Mouse (Mus musculus): Measurements from ENCODE around the gene D1Pas1.

The D1Pas1 gene

GRCm38 (mm10) chr1:186967201-186967812 is at the start of gene D1Pas1:
Gene D1Pas1, plus strand, starts transcription at chr1:186967416.
- DNase-seq, result no peak

DNA sequence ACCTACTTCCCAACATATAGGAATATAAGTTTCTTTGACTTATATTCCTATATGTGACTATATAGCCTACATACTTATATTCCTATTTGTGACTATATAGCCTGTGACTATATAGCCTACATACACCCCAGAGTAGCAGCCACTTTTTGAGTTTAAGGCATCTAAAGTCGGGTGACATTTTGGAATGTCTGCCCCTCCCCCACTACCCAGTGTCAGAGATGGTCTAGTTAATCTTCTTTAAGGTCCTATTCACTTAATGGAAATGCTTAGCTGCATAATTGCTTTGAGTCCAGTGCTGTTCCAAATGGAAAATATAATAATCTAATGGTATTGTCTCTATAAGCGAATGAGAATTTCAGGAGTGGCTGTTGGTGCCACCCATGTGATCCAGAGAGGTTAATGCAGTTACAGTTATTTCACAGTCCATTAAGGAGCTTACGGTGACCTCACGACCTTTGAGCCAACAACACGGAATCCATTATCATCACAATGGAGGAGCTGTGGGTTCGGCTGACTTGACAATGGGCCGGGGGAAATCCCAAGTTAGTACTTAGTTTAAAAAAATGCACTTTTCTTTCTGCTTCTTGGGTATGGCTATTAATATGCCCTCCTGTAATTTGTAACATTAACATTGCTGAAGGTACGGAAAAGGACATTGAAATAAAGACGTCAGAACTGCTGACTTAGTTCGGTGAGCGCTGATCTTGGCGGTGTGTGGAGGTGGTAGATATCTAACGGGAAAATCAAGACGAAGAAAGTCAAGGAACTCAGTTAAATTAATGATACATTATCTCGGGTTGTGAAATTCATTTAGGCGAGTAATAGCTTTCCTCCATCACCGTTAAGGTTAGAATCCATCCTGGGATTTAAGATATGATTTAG is 44.5 kb upstream of the D1Pas1 start:
- DNase-seq, result no peak

- DNase-seq, result no peak
Measured at GRCm38 (mm10) chr1:186924027-186924426, 43.2 kb upstream of the D1Pas1 start.

DNA sequence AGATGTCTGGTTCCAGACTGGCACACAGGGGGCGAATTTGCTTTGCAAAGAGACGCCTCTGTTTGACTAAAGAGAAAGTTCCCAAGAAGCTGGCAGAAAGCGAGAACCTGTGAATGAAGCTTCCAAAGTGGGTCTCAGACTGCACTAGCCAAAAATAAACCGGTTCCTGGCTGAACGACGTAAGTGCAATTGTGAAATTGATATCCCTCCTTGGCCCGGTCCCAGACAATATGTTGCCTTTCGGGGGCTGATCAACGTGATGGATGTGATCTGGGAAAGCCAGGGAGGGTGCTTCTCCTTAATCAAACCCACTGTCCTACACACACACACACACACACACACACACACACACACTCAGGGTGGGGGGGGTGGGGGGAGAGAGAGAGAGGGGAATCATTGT is 41.8 kb upstream of the D1Pas1 start:
- no peak for DNase-seq

- no peak for DNase-seq
Measured at GRCm38 (mm10) chr1:186926316-186926949, 40.8 kb upstream of the D1Pas1 start.

DNA sequence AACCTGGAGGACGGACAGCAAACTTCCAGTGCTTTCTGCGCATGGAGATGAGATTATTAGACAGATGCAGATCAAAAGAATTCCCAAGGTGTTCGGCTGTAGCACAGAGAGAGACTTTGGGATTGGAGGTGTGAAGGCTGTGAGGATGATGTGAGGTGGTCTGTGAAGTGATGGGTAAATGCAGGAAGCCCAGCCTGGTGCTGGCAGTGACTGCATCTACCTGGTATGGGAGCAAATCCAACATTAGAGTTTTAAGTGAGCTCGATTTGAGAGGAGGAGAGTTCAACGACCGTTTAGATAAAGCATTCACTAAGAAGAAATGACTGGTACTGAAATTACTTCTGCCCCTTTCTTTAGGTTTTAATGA is 40.3 kb upstream of the D1Pas1 start:
- no peak for DNase-seq

GRCm38 (mm10) chr1:186927494-186927893 is 39.7 kb upstream of the D1Pas1 start:
- no peak for DNase-seq

DNA sequence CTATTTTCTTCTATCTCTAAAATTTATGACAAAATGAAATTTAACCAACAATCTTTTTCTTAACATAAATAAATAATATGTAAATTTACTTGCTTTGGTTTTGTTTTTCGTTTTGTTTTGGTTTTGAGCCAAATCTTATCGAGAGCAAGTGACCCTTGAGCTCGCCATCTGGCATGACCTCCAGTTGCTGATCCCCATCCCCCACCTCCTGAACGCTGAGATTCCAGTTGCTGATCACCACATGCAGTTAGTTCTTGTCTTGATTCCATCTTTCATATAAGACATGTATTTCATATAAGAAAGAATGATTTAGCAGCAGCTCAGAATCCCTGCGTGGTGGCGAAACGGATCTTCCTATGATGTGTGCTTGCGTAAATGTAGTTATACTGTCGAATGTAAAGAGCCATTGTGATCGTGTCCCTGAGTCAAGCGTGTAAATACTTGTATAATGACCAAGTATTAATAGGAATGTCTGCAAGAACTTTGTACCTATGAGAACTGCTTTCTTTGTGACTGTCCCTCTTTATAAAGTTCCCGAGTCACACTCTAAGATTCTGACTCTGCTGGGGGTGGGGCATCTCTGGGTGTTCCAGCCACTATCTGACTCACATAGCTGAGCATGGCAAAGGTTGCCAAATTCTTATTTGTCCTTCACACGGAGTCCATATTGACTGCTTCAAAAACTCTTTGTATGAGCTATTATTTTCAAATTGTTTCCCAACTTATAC is 36.9 kb upstream of the D1Pas1 start:
- DNase-seq, result no peak

DNA sequence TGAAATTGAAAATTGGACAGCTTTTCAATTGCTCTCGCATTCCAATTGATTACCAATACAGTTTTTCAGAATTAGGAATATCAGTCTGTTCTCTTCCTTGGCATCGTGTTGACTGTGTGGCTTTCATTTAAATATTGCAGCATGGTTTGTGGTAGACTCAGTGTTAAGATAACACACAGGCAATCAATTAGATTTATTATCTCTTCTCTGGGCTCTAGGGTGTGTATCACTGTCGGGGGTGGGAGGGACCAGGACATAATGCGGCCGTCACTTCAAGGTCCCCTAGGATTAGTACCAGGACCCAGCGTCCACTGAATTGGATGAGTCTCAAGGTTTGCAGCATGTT is 36.4 kb upstream of the D1Pas1 start:
- DNase-seq, result no peak

- no peak for DNase-seq
Measured at GRCm38 (mm10) chr1:186934205-186934604, 33.0 kb upstream of the D1Pas1 start.

DNA sequence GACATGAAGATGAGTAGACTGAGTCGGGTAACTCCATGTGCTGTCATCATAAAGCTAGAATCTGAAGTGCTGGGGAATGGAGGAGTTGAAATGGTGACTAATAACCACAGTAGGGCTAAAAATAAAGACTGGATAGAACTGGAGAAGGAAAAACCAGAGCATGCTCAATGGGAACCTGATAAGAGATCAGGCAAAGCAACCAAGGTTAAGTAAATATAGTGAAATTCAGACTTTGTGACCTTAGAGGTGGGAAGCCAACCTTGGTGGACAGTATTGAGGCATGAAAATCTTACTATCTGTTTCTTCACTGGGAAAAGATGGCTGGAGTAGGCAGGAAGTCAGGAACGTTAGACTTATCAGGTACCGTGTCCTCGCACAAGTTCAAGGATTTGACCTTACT is 14.8 kb upstream of the D1Pas1 start:
- no peak for DNase-seq

GRCm38 (mm10) chr1:186954591-186954990 is 12.6 kb upstream of the D1Pas1 start:
- no peak for DNase-seq

- DNase-seq, result no peak
Measured at GRCm38 (mm10) chr1:186959380-186959779, 7.8 kb upstream of the D1Pas1 start.

DNA sequence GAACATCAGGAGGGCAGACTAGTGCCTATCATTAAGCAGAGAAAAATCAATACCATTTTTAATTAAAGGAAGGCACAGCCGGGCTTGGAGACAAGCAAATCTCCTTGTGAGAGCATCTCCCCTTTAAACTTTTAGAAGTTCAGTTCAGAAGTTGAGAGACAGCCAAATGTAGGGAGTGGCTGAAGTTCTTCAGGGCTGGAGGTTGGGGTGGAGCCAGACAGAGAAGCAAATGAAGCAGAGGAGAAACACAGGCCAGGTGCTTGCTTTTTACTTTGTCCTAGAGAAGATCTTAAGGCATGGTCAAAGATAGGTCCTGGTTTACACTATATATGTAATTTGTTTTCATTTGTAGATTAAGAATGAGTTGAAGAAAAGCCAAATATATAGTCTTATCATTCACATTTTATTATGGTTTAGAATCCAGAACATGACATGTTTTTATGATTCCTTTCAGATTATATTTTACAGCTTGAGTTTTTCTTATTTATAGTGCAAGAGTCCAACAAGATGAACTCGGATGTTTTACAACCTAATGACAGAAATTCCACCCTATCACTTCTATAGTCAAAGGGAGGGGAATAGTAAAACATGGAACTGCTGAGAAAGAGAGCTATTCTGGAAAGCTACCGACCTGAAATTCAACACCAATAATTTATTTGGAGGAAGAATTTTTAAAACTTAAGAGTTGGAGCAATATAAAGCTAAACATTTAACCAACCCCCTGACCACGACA is 2.9 kb upstream of the D1Pas1 start:
- no peak for DNase-seq

DNA sequence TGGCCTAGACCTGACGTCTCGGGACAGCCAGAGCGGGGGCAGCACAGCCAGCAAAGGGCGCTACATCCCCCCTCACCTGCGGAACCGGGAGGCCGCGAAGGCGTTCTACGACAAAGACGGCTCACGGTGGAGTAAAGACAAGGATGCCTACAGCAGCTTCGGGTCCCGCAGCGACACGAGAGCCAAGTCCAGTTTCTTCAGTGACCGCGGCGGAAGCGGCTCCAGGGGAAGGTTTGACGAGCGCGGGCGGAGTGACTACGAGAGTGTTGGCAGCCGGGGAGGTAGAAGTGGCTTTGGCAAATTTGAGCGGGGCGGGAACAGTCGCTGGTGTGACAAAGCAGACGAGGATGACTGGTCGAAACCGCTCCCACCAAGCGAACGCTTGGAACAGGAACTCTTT is 710 bp downstream of the D1Pas1 start:
- no peak for DNase-seq

- DNase-seq, result no peak
Measured at GRCm38 (mm10) chr1:186976937-186977540, 9.8 kb downstream of the D1Pas1 start.

GRCm38 (mm10) chr1:186977801-186978200 is 10.6 kb downstream of the D1Pas1 start:
- DNase-seq, result no peak

DNA sequence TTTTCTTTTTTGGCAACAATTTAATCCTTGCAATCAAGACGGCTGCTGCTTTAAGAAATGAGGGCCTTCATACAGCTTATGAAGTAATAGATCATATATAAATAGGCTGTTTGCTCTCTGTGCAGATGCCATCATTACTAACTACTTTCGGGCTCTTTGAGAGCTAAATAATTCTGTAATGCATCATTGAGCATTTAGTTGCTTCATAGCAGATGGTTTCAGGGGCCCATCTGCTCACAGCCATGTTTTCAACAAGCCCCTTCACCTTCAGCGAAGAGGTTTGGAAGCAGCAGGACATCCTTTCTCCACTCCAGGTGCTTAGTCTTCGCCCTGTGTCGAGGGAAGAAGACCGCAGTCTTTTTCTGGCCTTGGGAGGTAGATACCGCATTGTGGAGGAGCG is 12.2 kb downstream of the D1Pas1 start:
- no peak for DNase-seq

DNA sequence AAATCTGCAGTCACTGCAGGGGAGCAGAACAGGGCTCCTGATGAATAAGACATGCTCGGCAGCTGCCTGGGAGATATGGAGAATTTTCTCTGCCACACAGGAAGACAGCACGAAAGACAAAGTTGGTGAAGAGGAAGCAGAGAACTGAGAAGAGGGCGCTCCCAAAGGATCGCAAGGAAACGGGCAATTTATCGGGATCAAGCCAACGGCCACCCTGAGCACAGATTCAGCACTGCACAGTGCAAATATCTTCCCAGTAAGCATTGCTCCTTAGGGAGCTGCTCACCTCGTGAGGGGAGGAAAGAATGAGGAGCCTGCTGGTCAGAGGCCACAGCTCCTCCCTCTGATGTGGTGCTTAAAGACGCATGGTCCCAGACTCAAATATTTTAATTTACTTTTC is 13.3 kb downstream of the D1Pas1 start:
- DNase-seq, result no peak

DNA sequence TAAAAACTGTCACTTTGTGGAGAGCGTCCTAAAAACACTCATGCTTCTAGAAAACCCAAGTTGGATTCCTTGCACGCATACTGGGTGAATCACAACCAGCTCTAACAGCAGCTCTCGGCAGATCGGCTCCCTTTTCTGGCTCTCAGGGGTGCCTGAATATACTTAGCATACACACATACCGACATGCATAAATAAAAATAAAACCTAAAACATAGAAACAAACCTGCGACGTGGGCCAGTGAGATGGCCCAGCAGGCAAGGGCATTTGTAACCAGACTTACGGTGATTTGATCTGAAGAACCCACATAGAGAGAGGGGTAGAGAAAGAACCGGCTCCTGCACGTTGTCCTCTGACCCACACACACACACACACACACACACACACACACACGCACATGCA is 17.9 kb downstream of the D1Pas1 start:
- DNase-seq, result no peak

- DNase-seq, result no peak
Measured at GRCm38 (mm10) chr1:186986086-186986485, 18.9 kb downstream of the D1Pas1 start.

DNA sequence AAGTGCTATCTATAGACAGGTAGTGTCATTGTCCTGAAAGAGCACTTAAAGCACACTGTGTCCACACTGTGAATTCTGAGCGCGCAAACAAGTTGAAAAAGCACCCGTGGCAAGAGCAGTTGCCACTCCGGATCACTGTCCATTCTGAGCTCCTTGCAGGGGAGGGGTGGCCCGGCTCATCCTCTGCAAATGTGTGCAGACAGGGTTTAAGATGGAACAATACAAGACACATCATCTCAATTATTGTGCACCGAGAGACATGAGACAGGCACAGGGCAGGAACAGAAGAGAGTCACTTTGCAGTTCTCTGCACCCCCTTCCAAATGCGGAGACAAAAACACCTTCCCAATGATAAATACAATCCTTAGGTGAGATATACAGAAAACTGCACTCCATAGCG is 19.3 kb downstream of the D1Pas1 start:
- DNase-seq, result no peak

All from B cell, adult 2 months (primary cell).